Mouse (Mus musculus) Patski (cell line): ENCODE data around the gene Dock8. TPM values are rescaled to one million over a fixed set of nuclear protein-coding genes. Genes with fewer than 3 reads are reported as not detected.

Source experiments
- ATAC-seq: fragments of 100-300 bp; one replicate; pipeline ENCODE4 v1.8.0; 2021
- CTCF ChIA-PET: fragments of 350-600 bp; sonication (Branson Sonifier 250); formaldehyde crosslinking; loops from one replicate; lab custom pipeline; 2022; ENCODE audit warnings: inconsistent platforms; lab: Charles Lee
- POLR2A ChIA-PET: fragments of 350-600 bp; sonication (Branson Sonifier 250); formaldehyde crosslinking; loops from one replicate; lab custom pipeline; 2022; ENCODE audit warnings: antibody characterized with exemption, inconsistent platforms; lab: Charles Lee
- DNase-seq: peaks from one replicate; pipeline ENCODE4 v3.0.0-alpha.2; 2011; ENCODE audit warnings: low read depth, low spot score
- H3K27me3 ChIP-seq: fragments of 371-371 bp; one replicate; pipeline ENCODE4 v1.5.1; 2021
- CTCF ChIP-seq: fragments of 100-300 bp; IDR thresholded peaks from one replicate; pipeline ENCODE4 v1.5.1; 2021
- in situ Hi-C: fragments of 300-500 bp; cut with MboI; formaldehyde crosslinking; loops from 3 replicates; pipeline ENCODE4 v1.11.1; 2018; ENCODE audit warnings: low pct_unique_long_range_greater_than_20kb, mixed read lengths
- polyA plus RNA-seq: library from polyadenylated mRNA; unstranded; gene quantifications from one replicate; pipeline ENCODE4 v1.2.3, GENCODE M21; 2021

Gene Dock8
- 11.3 TPM for polyA plus RNA-seq

GRCm38 (mm10) chr19:24999201-24999886, at the start of gene Dock8:
Gene Dock8, plus strand, starts transcription at chr19:24999534.
- POLR2A ChIA-PET, result interaction anchor here (0.6 to 1.1 kb wide), 2 partner anchors 69 to 110 kb away, joined by 3 read pairs; no protein-coding TSS in a partner anchor
- H3K27me3 ChIP-seq, result peaks cover 4% of the 10 kb centered on the region
- CTCF ChIA-PET, result interaction anchor here (0.7 to 1.8 kb wide), 7 partner anchors 11 to 126 kb away, joined by 3 to 6 read pairs (median 3); no protein-coding TSS in a partner anchor
- DNase-seq (no peak), ATAC-seq (peak; percentile 61)
- peak; percentile 78 for TF ChIP-seq CTCF
- in situ Hi-C loops, result no loop called here

- ChIA-PET POLR2A (no interaction called here), CTCF (interaction anchor here (0.8 to 3.3 kb wide), 10 partner anchors 25 to 493 kb away, joined by 3 to 16 read pairs (median 4); no protein-coding TSS in a partner anchor)
- peak; percentile 22 for DNase-seq
- no peaks in the 10 kb centered on the region for H3K27me3 ChIP-seq
- peak; percentile 42 for TF ChIP-seq CTCF
- ATAC-seq, result no peak
- in situ Hi-C loops, result loop anchor here (5.0 kb wide), 1 partner anchor 489 kb away; no protein-coding TSS in a partner anchor
These were observed 40.8 kb upstream of the Dock8 start for GRCm38 (mm10) chr19:24958531-24958930.

GRCm38 (mm10) chr19:24961172-24961962, 38.0 kb upstream of the Dock8 start, which contains the start of gene Cbwd1:
Gene Cbwd1, minus strand, starts transcription at chr19:24961610.
- peak; percentile 94 for TF ChIP-seq CTCF
- H3K27me3 ChIP-seq, result no peaks in the 10 kb centered on the region
- peak; percentile 92 for DNase-seq
- ATAC-seq, result peak; percentile 99
- in situ Hi-C loops, result no loop called here
- POLR2A ChIA-PET, result interaction anchor here (0.5 to 1.0 kb wide), 5 partner anchors 9 to 175 kb away, joined by 3 to 5 read pairs (median 3); no protein-coding TSS in a partner anchor
- CTCF ChIA-PET, result interaction anchor here (0.7 to 2.5 kb wide), 18 partner anchors 9 to 490 kb away, joined by 3 to 12 read pairs (median 3); no protein-coding TSS in a partner anchor

- H3K27me3 ChIP-seq, result peaks cover 13% of the 10 kb centered on the region
- no peak for DNase-seq
- no peak for ATAC-seq
- CTCF ChIA-PET, result interaction anchor here (1.1 to 1.9 kb wide), 3 partner anchors 8 to 141 kb away, joined by 3 to 7 read pairs (median 6); no protein-coding TSS in a partner anchor
- in situ Hi-C loops, result no loop called here
- no peak for TF ChIP-seq CTCF
- POLR2A ChIA-PET, result interaction anchor here (0.6 kb wide), 2 partner anchors 373 to 463 kb away, joined by 3 to 4 read pairs; no protein-coding TSS in a partner anchor
These were observed 33.1 kb upstream of the Dock8 start for GRCm38 (mm10) chr19:24966203-24966602.

GRCm38 (mm10) chr19:24966941-24967340, 32.4 kb upstream of the Dock8 start:
- CTCF ChIA-PET, result interaction anchor here (1.9 kb wide), 1 partner anchor 15 kb away, joined by 6 read pairs; no protein-coding TSS in a partner anchor
- POLR2A ChIA-PET, result no interaction called here
- H3K27me3 ChIP-seq, result peaks cover 14% of the 10 kb centered on the region
- no peak for TF ChIP-seq CTCF
- DNase-seq (no peak), ATAC-seq (no peak)
- in situ Hi-C loops, result no loop called here

GRCm38 (mm10) chr19:24971307-24971706, 28.0 kb upstream of the Dock8 start:
- ChIA-PET POLR2A (no interaction called here), CTCF (interaction anchor here (0.8 to 2.5 kb wide), 2 partner anchors 10 kb away, joined by 3 to 10 read pairs; partner anchors contain the start of gene Cbwd1)
- peaks cover 17% of the 10 kb centered on the region for H3K27me3 ChIP-seq
- in situ Hi-C loops, result no loop called here
- TF ChIP-seq CTCF, result no peak
- no peak for ATAC-seq
- DNase-seq, result no peak

- DNase-seq, result no peak
- CTCF ChIA-PET, result no interaction called here
- no peak for TF ChIP-seq CTCF
- in situ Hi-C loops, result no loop called here
- ATAC-seq, result no peak
- POLR2A ChIA-PET, result no interaction called here
- H3K27me3 ChIP-seq, result peaks cover 17% of the 10 kb centered on the region
These were observed 26.5 kb upstream of the Dock8 start for GRCm38 (mm10) chr19:24972701-24973390.

- TF ChIP-seq CTCF, result no peak
- ChIA-PET POLR2A (no interaction called here), CTCF (no interaction called here)
- no peak for ATAC-seq
- no peak for DNase-seq
- in situ Hi-C loops, result no loop called here
- H3K27me3 ChIP-seq, result no peaks in the 10 kb centered on the region
These were observed 21.3 kb upstream of the Dock8 start for GRCm38 (mm10) chr19:24977991-24978390.

GRCm38 (mm10) chr19:24978852-24979842, 20.2 kb upstream of the Dock8 start:
- no peak for ATAC-seq
- H3K27me3 ChIP-seq, result no peaks in the 10 kb centered on the region
- in situ Hi-C loops, result no loop called here
- ChIA-PET CTCF (no interaction called here), POLR2A (no interaction called here)
- no peak for TF ChIP-seq CTCF
- no peak for DNase-seq
